Mouse (Mus musculus): ENCODE data around the gene Nudt14.

The Nudt14 gene

DNA sequence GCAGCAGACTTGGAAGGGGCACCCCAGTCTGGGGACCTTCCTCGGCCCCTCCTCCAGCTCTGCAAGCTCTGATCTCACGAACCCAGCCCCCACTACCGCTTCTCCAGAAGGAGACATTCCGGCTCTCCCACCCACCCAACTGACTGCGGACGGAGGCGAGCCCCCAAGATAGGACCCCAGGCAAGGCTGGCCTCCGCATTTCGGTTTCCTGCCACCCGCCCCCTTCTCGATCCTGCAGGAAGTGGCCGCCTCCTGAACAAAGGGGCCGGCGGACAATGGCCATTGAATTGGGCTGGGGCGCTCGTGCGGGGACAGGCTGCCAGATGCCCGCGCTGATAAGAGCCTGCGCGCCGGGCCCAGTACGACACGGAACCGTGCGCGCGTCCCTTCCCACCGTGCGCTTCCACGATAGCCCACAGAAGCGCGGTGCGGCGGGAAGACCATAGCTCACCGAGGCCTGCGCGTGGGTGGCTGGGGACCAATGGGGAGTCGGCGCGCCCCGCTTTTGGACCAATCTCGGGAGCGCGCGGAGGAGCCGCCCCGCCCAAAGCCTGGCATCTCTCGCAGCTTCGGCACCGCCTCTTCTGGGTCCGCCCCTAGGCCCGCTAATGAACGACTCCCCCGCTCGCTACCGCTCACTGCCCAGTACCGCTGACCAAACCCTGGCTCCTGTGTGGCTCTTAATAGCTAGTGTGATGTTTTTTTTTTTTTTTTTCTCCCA lies 8.3 kb upstream of the Nudt14 start:
- DNase-seq (ENCODE audit: extremely low spot score, low read depth, low spot score) = no peak

DNA sequence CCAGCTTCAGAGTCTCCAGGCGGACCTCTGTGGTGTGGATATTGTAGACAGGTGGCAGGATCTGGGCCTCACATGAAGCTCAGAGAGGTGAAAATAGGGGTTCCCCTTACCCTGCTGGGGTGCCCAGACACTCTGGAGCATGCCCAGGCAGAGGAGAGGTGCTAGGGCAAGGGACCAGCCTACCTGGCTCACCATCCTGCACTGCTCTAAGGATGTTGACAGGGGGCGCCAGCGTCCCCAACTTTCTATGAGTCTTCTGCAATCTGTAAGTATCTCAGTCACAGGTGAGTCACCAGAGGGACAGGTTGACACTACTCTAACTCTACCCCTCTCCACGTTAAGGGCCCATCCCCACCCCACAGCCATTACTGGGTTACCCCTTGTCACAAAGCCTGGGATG lies 5.4 kb upstream of the Nudt14 start:
- no peak for DNase-seq (ENCODE audit: extremely low spot score, low read depth, low spot score)

DNA sequence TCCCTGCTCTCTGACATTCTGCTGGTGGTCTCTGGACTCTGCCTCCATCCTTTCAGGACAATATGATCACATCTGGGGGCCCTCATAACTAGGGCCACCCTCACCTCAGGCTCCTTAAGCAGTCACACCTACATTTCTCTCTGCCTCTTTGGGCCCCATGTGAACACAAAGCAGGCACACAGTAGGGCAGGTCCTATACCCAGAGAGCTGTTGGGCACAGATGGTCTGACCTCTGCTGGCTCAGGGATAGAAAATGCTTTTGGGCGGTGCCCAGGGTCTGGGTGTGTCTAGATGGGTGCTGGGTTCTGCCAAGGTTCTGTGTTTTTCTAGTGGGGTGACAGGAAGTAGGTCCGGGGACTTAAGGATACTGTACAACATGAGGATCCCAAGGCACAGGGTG lies 1.7 kb upstream of the Nudt14 start:
- DNase-seq (ENCODE audit: extremely low spot score, low read depth, low spot score) = no peak

DNA sequence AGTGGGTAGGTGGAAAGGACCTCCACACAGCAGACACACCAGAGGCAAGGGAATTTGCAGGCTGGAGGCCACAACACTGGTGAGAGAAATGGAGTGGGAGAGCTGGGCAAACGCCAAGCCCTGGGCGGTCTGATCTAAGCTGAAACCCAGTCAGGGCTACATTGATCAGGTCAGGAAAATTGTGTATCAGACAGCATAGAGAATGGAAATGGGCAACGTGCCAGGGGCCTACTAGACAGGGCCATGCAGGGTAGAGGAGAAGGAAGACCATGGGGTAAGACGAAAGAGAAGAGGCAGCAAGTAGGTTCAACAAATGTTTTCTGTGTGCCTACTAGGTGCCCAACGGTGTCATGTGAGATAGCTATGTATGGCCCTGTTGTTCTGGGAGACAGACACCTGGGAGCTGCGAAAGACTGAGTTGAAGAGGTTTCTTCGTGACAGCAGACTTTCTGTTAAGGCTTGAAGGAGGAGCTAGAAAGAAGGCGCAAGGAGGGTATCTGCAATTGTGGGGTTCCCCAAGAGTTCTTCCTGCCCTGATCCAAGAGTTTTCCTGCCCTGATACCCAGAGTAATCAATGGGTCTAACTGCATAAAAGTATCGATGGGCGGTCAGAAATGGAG lies 658 bp downstream of the Nudt14 start:
- no peak for DNase-seq (ENCODE audit: extremely low spot score, low read depth, low spot score)

DNA sequence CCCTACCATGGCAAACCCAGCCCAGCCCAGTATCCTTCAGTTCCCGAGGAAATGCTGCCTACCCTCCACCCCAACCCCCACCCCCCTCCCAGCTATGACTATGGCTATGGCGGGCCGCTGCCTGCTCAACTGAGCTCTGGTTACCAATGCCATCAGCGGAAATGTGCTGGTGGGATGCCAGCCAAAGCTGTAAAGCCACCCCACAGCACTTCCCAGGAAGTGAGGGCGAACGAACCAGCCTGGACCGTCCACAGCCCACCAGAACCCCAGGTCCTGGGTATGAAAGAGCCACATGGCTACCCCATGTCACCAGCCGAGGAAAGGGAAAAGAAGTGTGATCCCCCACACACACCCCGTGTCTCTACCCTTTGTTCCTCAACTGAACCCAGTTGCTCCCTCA lies 1.2 kb downstream of the Nudt14 start:
- DNase-seq (ENCODE audit: extremely low spot score, low read depth, low spot score) = no peak

DNA sequence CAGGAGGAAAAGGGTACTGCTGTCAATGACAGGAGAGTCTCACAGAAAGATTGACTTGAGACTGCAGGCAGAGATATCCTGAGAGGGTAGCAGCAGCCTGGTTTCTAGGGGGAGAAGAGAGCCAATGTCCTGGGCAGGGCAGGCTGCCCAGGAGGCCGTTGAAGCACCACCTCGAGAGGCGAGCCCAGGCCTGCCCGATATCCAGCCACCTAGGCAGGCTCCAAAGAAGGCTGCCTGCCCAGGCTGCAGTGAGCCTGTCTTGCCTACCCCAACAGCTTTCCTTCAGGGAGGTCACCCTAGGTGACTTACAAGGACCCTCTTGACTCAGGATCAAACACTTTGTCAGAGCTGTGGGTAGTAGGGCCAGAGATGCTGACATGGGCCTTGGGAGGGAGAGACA lies 1.7 kb downstream of the Nudt14 start:
- no peak for DNase-seq (ENCODE audit: extremely low spot score, low read depth, low spot score)

DNA sequence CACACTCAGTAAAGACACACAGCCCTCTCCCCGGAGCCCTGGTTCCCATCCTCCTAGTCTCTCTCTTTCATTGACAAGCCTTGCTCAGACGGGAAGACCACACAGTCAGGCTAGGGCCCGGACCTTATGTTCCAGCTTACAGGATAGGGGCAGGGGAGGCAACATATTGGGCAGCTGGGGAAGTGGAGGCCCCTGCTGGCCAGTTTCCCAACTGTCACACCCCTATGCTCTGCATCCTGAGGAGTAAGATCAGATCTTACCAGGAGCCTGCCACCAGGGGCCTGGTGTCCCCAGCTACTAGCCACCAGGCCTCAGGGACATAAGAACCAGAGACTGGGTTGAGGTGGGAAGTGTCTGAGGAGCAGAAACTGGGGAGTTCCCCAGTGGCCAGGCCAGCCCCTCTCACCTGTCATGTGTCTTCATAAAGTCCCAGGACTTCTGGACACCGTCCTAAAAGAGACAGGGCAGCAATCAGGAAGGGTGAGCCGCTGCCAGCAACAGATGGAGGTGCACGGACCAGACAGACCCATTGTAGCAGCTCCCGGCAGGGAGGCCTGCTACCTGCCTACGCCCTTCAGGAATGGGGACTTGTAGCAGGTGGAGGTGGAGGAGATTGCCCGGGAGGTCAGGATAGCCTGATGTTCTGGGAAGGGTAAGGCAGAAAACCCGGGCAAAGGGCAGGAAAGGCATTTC lies 2.9 kb downstream of the Nudt14 start:
- no peak for DNase-seq (ENCODE audit: extremely low spot score, low read depth, low spot score)

DNA sequence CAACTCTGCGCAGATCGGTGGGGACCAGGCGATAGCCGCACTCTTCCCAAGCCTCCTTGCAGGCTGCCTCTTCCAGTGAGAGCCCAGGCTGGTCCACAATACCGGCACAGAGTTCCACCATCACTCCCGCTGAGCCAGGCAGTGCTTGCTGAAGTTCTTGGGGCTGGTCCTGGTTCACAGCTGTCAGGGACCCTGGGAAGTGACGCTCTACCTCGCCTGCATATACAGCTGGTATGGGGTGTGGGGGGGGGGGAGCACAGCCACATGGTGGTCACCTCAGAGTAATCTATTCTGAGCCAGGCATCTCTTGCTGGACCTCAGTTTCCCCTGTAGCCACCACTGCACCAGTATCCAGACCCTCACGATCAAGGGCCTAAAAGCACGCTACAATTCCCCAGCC lies 3.6 kb downstream of the Nudt14 start:
- no peak for DNase-seq (ENCODE audit: extremely low spot score, low read depth, low spot score)

DNA sequence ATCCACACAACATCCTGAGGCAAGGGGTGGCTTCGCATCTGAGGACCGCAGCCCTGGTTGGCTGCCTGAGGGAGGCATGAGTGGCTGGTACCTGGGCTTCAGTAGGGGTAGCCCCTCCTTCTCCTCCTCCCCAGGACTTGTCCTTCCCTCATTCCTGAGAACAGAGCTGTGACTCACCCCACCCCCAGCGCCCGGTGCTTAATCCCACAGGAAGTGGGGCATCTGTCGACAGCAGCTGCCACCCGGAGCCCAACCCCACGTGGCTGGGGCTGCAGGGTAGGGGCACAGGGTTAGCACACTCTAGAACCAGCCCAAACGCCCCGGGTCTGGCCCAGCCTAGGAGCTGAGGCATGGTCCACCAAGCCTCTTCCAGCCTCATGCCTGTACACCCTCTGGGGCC lies 4.0 kb downstream of the Nudt14 start:
- DNase-seq (ENCODE audit: extremely low spot score, low read depth, low spot score) = no peak

DNA sequence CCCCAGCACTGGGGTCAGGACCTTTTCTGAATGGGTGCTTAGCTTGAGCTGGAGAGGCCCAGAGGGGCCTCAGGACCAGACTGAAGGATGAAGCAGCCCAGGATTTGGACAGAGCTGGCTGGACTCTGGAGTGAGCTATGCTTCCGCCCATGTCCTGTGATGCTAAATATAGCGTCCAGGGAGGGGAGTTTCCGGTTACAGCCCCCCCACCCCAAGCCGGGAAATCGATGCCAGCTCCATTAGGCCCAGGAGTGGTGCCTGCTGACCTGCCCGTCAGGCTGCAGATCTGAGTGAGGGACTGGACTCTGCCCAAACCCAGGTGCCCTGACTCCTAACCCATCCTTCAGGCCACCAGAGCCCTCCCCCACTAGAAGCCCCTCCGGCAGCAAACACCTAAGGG lies 9.3 kb downstream of the Nudt14 start:
- DNase-seq (ENCODE audit: extremely low spot score, low read depth, low spot score) = no peak

DNA sequence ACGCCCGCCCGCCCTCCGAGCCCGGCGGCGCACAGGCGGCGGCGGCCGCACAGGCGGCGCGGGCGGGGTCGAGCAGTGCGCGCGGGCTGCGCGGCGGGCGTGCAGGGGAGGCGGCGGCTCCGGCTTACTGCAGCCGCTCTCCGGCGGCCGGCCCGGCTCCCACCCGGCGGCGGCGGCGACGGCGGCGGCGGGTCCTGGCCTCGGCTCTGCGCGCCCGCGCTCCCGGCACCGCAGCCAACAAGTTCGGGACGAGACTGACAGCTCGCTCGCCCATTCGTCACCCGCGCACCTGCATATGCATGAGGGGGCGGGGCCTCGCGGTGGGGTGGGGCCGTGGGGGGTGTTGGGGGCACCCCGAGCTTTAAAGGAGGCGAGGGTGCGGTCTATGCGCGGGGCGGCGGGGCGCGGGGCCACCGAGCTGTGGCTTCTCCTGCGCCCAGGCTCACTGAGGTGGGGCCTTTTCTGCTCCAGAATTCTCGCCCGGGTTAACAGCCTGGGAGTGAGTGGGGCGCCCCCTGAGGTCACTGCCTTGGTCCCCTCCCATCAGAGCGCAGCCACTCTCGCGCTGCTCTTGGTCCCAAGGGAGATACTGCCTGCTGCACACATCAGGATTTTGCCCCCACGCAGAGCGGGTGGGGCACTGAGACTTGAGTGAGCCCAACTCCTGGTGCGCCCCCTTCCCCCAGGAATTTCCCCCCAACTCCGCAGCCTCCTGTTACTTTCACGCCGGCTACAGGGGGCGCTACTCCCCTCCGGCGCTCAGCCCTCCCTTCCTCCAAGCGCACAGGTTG lies 12.2 kb downstream of the Nudt14 start, which contains the start of gene Jag2:
Gene Jag2, minus strand, starts transcription at position 215 of the 791 bp plus-strand sequence.
- no peak for DNase-seq (ENCODE audit: extremely low spot score, low read depth, low spot score)

DNA sequence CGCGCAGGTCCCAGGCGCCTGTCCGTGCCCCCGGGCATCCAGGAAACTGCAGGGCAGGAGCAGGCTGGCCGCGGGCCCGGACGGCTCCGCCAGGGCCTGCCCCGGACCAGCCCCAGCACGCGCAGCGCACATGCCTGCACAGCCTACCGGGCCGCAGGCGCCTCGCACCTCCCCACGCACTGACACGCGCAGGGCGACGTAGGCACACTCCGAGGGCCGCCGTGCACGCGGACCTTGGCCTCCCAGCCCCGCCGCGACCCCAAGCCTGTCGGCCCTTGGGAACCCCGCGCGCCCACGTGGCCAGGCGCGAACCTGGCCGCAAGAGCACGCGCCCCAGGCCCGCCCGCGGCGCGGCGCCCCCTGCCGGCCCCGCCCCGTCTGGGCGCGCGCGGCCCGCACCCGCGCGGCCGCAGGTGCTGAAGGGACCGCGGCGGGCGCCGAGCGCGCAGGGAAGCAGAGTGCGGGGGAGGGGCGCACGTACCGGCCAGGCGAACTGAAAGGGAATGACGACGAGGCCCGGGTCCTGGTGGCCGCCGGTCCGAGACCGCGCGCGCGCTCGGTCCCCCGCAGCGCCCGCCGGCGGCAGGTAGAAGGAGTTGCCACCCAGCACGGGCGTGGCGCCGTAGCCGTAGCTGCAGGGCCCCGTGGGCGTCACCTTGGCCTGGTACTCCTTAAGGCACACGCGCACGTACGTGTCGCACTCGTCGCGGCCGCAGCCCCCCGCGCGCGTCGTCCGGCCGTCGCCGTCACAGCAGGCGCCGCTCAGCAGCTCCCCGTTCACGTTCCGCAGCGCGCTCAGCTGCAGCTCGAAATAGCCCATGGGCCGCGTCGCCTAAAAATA lies 13.3 kb downstream of the Nudt14 start:
- DNase-seq (ENCODE audit: extremely low spot score, low read depth, low spot score) = no peak

DNA sequence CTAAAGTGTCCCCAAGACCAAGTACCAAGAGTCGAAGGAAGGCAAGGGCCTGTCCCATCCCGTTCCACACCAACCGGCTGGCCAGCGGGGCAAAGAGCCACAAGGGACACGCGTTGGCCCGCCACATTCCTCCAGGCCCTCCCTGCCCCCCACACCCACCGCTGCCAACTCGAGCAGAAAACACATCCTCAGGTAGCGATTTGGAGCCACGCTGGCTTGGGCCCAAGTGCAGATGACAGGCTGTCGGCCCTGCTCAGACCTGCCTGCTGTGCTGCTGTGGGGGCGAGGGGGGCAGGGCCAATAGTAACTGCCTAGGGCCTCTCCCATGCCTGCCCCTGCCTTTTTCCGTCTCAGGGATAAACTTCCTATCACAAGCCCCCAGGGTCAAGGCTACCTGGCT lies 14.7 kb downstream of the Nudt14 start:
- no peak for DNase-seq (ENCODE audit: extremely low spot score, low read depth, low spot score)

DNA sequence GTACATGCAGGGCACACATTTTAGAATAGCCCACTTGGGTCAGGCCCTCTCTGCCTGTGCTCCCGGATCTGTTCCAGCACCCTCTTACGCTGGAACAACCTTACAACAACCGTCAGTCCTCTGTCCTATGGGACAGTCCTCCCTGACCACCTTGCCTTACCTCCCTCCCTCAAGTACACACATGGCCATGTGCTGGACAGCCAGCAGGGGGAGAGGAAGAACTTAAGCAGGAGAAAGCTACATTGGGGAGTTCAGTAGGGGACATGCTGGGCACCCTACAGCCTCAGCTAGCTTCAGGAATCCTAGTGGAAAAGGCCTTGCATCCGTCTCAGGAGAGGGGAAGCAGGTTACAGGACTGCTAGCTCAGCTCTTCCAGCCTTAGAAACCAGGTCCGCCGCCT lies 16.0 kb downstream of the Nudt14 start:
- DNase-seq (ENCODE audit: extremely low spot score, low read depth, low spot score) = no peak

DNA sequence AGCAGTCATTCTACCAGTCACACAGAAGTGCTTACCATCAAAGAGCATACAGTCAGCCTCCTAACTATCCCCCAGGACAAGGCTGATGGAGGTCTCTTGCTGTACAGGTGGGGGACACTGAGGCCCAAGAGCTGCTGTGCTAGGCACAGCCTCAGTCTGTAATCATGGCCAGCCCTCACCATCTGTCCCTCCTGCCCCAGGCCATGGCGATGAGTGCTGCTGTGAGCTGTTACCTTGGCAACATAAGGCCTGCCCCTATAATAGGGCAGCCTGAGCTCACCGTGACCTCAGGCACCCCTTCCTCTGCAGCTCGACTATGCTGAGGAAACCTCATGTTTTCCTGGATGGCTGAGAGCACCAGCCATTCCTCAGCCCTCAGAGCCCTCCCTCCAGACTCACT lies 19.4 kb downstream of the Nudt14 start:
- no peak for DNase-seq (ENCODE audit: extremely low spot score, low read depth, low spot score)

DNA sequence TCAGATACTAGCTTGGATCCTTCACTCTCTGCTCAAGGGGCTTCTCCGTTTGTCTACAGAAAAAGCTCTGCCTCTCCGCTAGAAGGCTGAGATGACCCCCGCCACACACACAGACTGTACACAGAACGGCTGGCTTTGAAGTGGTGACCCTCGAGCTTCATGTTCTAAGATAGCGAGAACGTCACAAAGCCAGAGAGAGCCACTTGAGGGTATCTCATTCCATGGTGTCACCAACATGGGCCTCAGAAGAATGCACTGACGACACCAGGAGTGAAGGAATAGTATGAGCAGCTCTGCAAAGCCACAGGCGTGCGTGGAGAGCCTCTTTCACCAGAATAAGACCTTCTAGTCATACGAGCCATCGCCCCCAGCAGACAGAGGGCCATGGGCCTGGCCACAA lies 20.4 kb downstream of the Nudt14 start:
- no peak for DNase-seq (ENCODE audit: extremely low spot score, low read depth, low spot score)

DNA sequence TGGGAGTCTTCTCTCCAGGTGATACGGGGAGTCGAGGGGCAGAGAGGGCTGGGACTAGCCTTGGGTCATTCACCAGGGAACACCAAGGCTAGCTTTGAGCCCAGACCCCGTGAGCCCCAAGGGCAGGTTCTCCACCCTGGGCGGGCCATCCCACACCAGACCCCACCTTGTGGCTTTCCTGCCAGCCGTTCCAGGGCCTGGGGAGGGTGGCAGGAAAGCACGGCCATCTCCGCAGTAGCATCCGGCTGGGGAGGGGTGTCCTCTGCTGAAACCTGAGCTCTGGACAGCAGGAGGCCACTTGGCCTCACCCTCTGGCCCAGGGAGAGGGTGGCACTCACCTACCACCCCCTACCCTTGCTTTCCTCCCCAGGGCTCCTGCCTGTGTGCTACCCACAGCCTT lies 24.0 kb downstream of the Nudt14 start:
- DNase-seq (ENCODE audit: extremely low spot score, low read depth, low spot score) = no peak

DNA sequence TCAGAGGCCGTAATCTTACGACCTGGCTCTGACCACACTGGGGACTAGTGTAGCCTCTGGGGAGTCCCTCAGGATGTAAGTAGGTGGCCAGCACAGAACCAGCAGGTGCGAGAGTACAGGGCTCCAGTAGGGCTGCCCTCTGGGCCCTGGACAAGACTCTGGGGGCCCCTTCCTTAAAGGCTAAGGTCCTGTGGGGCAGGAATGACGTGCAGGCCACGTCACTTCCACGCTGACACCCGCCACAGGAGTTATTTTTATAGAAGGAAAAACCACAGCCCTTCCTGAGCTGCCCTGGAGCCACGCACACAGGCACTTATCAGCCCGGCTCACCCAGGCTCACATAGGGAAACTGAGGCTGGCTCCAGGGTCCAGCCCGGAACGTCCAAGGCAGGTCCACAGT lies 24.4 kb downstream of the Nudt14 start:
- DNase-seq (ENCODE audit: extremely low spot score, low read depth, low spot score) = no peak

DNA sequence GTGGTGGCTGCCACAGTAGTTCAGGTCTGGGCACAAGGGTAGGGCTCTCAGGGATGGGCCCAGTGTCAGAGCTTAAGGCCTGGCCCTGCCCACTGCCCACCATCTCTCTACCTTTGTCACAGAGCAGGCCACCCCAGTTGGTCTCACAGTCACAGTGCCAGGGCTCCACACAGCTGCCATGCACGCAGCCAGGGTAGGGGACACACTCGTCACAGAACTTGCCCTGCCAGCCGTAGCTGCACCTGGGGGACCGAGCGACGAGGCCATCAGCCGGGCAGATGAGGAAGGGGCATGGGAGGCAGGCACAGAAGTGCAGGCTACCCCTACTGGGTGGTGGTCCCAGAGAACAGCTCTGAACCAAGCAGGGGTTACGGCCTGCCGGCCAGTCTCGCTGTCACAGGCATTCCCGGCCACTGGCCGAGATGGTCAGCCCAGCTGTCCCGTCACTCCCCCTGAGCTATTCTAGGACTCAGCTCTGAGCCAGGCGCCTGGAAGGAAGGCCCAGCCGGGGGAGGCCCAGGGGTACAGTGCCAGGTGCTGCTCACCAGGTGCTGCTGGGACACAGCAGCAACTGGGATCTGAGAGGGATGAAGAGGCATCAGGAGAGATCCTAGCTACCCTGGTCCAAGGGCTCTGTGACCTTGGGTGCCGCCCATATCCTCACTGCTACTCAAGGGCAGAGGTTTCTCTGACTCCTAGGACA lies 25.1 kb downstream of the Nudt14 start:
- no peak for DNase-seq (ENCODE audit: extremely low spot score, low read depth, low spot score)

DNA sequence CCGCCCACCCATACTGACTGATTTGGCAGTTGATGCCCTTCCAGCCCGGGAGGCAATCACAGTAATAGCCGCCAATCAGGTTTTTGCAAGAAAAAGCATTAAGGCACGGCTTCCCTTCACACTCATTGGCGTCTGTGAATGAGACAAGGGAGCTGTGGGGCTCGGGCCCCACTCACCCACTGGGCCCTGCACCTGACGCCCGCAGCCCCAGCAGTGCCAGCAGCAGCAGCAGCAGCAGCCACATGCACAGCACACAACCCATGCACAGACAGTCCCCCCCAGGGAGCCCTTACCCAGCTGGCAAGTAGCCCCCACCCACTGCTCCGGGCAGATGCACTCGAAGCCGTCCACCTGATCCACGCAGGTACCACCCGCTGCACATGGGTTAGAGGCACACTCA lies 26.3 kb downstream of the Nudt14 start:
- DNase-seq (ENCODE audit: extremely low spot score, low read depth, low spot score) = no peak
